ENCODE assay signal across 35 mouse cellular contexts in genomic region chr1:84758843-84759242, GRCm38 (mm10).
"Had no signal": no experiment of that assay in that cellular context is flagged by ENCODE, and none has a peak within 500 bp of the region (broad histone marks: within the 10 kb centered on the region; RNA-seq: fewer than 3 reads in every experiment).

No protein-coding gene starts in this region.

- H3K27ac ChIP-seq: heart, adult 2 months; heart, embryonic 10.5 days; heart, embryonic 13.5 days; heart, embryonic 15.5 days; hindbrain, embryonic 10.5 days; hindbrain, embryonic 12.5 days; hindbrain, embryonic 13.5 days; hindbrain, embryonic 14.5 days; hindbrain, embryonic 15.5 days; hindbrain, postnatal 0 days; intestine, embryonic 15.5 days; kidney, embryonic 15.5 days; kidney, postnatal 0 days; layer of hippocampus, adult 2 months had no signal

- DNase-seq: heart, adult 2 months; heart, postnatal 10 days; heart, postnatal 14 days; heart, postnatal 36 days; heart, postnatal 4 days; kidney, adult 11 months; kidney, adult 18-20 months; kidney, adult 2 months; kidney, adult 8-10 months; kidney, adult 9 months; kidney, postnatal 10 days; kidney, postnatal 14 days; kidney, postnatal 25 days; kidney, postnatal 36 days; kidney, postnatal 4 days; layer of hippocampus, adult 9-11 months had no signal

- H3K9ac ChIP-seq: heart, embryonic 12.5 days; heart, embryonic 13.5 days; heart, embryonic 15.5 days; hindbrain, embryonic 12.5 days; hindbrain, embryonic 13.5 days; hindbrain, embryonic 14.5 days; hindbrain, embryonic 15.5 days; intestine, embryonic 15.5 days; kidney, embryonic 15.5 days had no signal

- H3K9me3 ChIP-seq: heart, embryonic 10.5 days; heart, embryonic 12.5 days; heart, embryonic 13.5 days; heart, embryonic 15.5 days; hindbrain, embryonic 10.5 days; hindbrain, embryonic 12.5 days; hindbrain, embryonic 13.5 days; hindbrain, embryonic 15.5 days; intestine, embryonic 15.5 days; kidney, embryonic 15.5 days had no signal

- H3K4me2 ChIP-seq: heart, embryonic 11.5 days; heart, embryonic 12.5 days; heart, embryonic 13.5 days; heart, embryonic 15.5 days; hindbrain, embryonic 12.5 days; hindbrain, embryonic 13.5 days; hindbrain, embryonic 14.5 days; hindbrain, embryonic 15.5 days; intestine, embryonic 15.5 days; kidney, embryonic 15.5 days had no signal

- H3K4me3 ChIP-seq: heart, adult 2 months; heart, embryonic 10.5 days; heart, embryonic 12.5 days; heart, embryonic 13.5 days; heart, embryonic 15.5 days; hindbrain, embryonic 10.5 days; hindbrain, embryonic 12.5 days; hindbrain, embryonic 13.5 days; hindbrain, embryonic 15.5 days; intestine, embryonic 15.5 days; kidney, embryonic 15.5 days; layer of hippocampus, adult 2 months had no signal

- ATAC-seq: hindbrain, embryonic 16.5 days; hindbrain, postnatal 0 days; inflammation-experienced regulatory T-cells, adult 6 months; intestine, embryonic 15.5 days; intestine, embryonic 16.5 days; intestine, postnatal 0 days had no signal

- H3K27me3 ChIP-seq: heart, embryonic 12.5 days; heart, embryonic 13.5 days; heart, embryonic 15.5 days; hindbrain, embryonic 12.5 days; hindbrain, embryonic 13.5 days; hindbrain, embryonic 15.5 days; intestine, embryonic 15.5 days; kidney, embryonic 15.5 days had no signal

- H3K4me1 ChIP-seq: heart, embryonic 10.5 days; heart, embryonic 12.5 days; heart, embryonic 13.5 days; heart, embryonic 15.5 days; hindbrain, embryonic 10.5 days; hindbrain, embryonic 12.5 days; hindbrain, embryonic 13.5 days; hindbrain, embryonic 15.5 days; intestine, embryonic 15.5 days; kidney, embryonic 15.5 days had no signal
